Mouse (Mus musculus) spleen, adult 2 months (tissue): Measurements from ENCODE around the gene Camta1.

Source experiments
- CTCF ChIP-seq: fragments of 200-500 bp; IDR thresholded peaks from 2 replicates; pipeline ENCODE4 v1.5.1; 2011; ENCODE audit warnings: mild to moderate bottlenecking, inconsistent platforms; ENCODE audit not compliant: insufficient read depth, insufficient read length, insufficient replicate concordance; ENCODE audit errors: extremely low read depth
- POLR2A ChIP-seq: fragments of 200-500 bp; IDR thresholded peaks from 2 replicates; pipeline ENCODE4 v1.6.1; 2011; ENCODE audit warnings: low read depth, low read length, inconsistent platforms

- TF ChIP-seq CTCF (no peak), POLR2A (no peak)
These were observed 14.7 kb upstream of the Camta1 start for GRCm38 (mm10) chr4:151876400-151876799.
